Mouse (Mus musculus) MEL (cell line): ENCODE measurements at regions not wholly inside any gene's neighbourhood (a gene's known extent, or its start where the extent isn't known, plus 50 kb on each side); places are given as distances from the start of the nearest gene placed in this dataset.

ENCODE experiments used
- CTCF ChIP-seq, 3 experiments: IDR thresholded peaks in 2 of 3; conservative IDR thresholded peaks in 1 of 3; 2 replicates each; pipeline ENCODE4 v1.5.1; 2011 to 2012; ENCODE audit warnings: low read length in 3 of 3, low read depth in 2 of 3, mild to moderate bottlenecking in 2 of 3, improper control_type of control experiment in 1 of 3, inconsistent platforms in 1 of 3, mixed read lengths in 1 of 3, moderate library complexity in 1 of 3; ENCODE audit not compliant: control insufficient read depth in 1 of 3, insufficient read depth in 1 of 3, poor library complexity in 1 of 3, severe bottlenecking in 1 of 3
- EP300 ChIP-seq, 2 experiments: IDR thresholded peaks; 2 replicates each; pipeline ENCODE4 v1.6.1; 2011; ENCODE audit warnings: improper control_type of control experiment in 2 of 2, low read length in 2 of 2, low read depth in 1 of 2, mild to moderate bottlenecking in 1 of 2
- GABPA ChIP-seq: IDR thresholded peaks from 2 replicates; pipeline ENCODE4 v1.6.1; 2012; ENCODE audit warnings: low read depth, mild to moderate bottlenecking, inconsistent platforms, low read length, improper control_type of control experiment, moderate library complexity
- GATA1 ChIP-seq: IDR thresholded peaks from 2 replicates; pipeline ENCODE4 v1.6.1; 2011; ENCODE audit warnings: low read depth, low read length, improper control_type of control experiment
- HCFC1 ChIP-seq: IDR thresholded peaks from 2 replicates; pipeline ENCODE4 v1.6.1; 2012; ENCODE audit warnings: low read depth, mild to moderate bottlenecking, inconsistent platforms, low read length, improper control_type of control experiment, moderate library complexity
- KAT2A ChIP-seq: conservative IDR thresholded peaks from 2 replicates; pipeline ENCODE4 v1.6.1; 2012; ENCODE audit warnings: low read depth, low read length, improper control_type of control experiment, inconsistent platforms
- MAX ChIP-seq: IDR thresholded peaks from 2 replicates; pipeline ENCODE4 v1.6.1; 2011; ENCODE audit warnings: low read length, improper control_type of control experiment
- RCOR1 ChIP-seq: IDR thresholded peaks from 2 replicates; pipeline ENCODE4 v1.6.1; 2012; ENCODE audit warnings: low read depth, mild to moderate bottlenecking, inconsistent platforms, low read length, improper control_type of control experiment

DNA sequence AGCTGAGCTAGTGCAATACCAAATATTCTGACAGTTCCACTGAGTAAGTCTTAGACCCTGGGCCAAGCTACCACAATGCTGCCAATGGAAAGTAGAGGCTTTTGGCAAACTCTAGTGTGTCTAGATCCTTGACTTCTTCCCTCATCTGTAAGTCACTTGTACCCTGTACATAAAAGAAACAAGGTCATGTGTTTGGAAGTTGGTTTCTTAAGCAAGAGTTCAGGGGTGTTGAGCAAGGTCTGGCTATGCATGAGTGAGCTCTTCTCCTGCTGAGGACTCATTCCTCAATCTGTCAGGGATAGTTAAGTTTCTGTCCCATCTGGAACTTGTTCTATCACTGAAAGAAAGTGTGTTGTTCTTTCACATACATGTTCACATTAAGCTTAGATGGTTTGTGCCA is 132.9 kb downstream of the Dyrk2 start:
- TF ChIP-seq CTCF (IDR thresholded peaks at IDR 0.05 in 2 of 3, conservative IDR thresholded peaks at IDR 0.05 in 1 of 3; ENCODE audit: control insufficient read depth in 1 of 3, insufficient read depth in 1 of 3, low read depth in 2 of 3, low read length in 3 of 3, poor library complexity in 1 of 3, severe bottlenecking in 1 of 3), result no peak
- no peak for TF ChIP-seq KAT2A
- no peak for TF ChIP-seq GATA1
- TF ChIP-seq RCOR1, result no peak
- no peak for TF ChIP-seq EP300 (IDR thresholded peaks at IDR 0.05; ENCODE audit: low read depth in 1 of 2, low read length in 2 of 2)
- no peak for TF ChIP-seq MAX
- TF ChIP-seq HCFC1, result no peak
- no peak for TF ChIP-seq GABPA
